Mouse (Mus musculus) cerebellum, adult 2 months (tissue): ENCODE measurements at regions not wholly inside any gene's neighbourhood (a gene's known extent, or its start where the extent isn't known, plus 50 kb on each side); places are given as distances from the start of the nearest gene placed in this dataset.

Experiments
- CTCF ChIP-seq: fragments of 200-500 bp; IDR thresholded peaks from 2 replicates; pipeline ENCODE4 v1.5.1; 2011; ENCODE audit warnings: low read depth, mild to moderate bottlenecking, control low read depth, low read length, moderate library complexity, borderline replicate concordance; ENCODE audit not compliant: insufficient read depth
- POLR2A ChIP-seq: fragments of 200-500 bp; IDR thresholded peaks from 2 replicates; pipeline ENCODE4 v1.6.1; 2011; ENCODE audit warnings: low read length, control low read depth, borderline replicate concordance; ENCODE audit not compliant: insufficient read depth

DNA sequence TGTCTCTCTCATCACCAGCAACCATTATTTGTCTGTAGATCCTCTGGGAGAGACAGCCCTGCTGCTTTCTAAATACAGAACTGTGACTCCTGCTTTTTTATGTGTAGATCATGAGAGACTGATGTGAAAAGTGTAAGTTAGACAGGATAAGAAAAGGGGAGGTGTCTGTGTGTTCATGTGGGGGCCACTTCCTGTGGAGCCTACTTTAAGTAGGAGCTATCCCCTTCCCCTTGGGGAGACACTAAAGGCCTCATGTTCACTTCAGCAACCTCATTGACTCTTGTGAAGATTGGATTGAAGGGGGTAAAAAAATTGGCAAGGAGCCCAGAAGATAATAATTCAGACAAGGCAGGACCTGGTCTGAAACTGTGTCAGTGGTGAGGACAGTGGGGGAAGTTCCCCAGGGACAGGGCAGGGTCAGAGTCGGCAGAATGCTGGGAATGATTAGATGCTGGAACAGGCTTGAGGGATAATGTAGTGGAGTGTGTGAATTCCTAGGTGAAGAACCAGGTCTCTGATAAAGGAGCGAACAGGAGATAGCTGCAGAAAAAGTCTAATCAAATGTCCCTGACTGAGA lies 140.7 kb upstream of the 4931417E11Rik start:
- TF ChIP-seq POLR2A (no peak), CTCF (no peak)
